Mouse (Mus musculus): ENCODE measurements around the gene Myl9.

Myl9 gene

GRCm38 (mm10) chr2:156763101-156763500, 12.1 kb upstream of the Myl9 start:
- in situ Hi-C loops (cut with MboI; ENCODE audit: unreplicated experiment in 2 of 2) = no loop called here

DNA sequence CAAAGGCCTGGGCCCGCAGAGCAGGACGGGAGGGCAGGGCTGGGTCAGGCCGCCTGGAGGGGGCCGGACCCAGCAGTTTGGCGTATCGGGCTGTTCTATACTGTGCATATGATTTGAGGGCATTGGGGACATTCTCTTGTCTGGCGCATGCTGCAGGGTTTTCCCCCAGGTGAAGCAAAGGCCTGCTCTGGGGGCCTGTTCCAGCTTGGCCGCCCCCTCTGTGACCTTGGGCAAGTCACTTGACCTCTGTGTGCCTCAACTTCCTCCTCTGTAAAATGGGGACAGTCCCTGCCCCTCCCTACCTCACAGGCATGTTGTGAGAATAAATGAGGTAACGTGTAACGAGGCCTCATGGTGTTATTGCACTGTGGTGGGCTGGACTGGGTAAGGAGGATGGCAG, 11.2 kb upstream of the Myl9 start:
- in situ Hi-C loops (cut with MboI; ENCODE audit: unreplicated experiment in 2 of 2) = no loop called here

- in situ Hi-C loops (cut with MboI; ENCODE audit: unreplicated experiment in 2 of 2) = no loop called here
Measured at GRCm38 (mm10) chr2:156764747-156765146, 10.5 kb upstream of the Myl9 start.

DNA sequence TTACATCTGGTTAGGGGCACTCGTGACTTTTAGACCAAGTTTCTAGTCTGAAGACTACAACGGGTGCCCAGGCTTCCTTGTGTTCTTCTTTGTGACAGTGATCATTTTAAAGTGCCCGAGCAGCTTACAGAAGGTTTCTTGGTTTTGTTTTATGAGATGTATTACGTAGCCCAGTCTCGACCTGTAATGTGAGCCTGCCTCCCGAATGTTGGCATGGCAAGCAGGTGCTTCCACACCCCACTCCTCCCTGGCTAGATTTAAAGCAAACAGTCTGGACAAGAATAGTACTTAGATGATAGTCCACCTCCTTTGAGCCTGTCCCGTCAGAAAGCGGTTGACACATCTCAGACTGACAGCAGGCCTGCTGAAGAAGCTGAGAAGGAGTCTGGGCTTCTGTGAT, 9.6 kb upstream of the Myl9 start:
- in situ Hi-C loops (cut with MboI; ENCODE audit: unreplicated experiment in 2 of 2) = no loop called here

- in situ Hi-C loops (cut with MboI; ENCODE audit: unreplicated experiment in 2 of 2) = no loop called here
Measured at GRCm38 (mm10) chr2:156766227-156767019, 8.8 kb upstream of the Myl9 start.

- in situ Hi-C loops (cut with MboI; ENCODE audit: unreplicated experiment in 2 of 2) = no loop called here
Measured at GRCm38 (mm10) chr2:156767108-156767507, 8.1 kb upstream of the Myl9 start.

GRCm38 (mm10) chr2:156769274-156769673, 5.9 kb upstream of the Myl9 start:
- in situ Hi-C loops (cut with MboI; ENCODE audit: unreplicated experiment in 2 of 2) = no loop called here

GRCm38 (mm10) chr2:156773470-156773869, 1.8 kb upstream of the Myl9 start:
- in situ Hi-C loops (cut with MboI; ENCODE audit: unreplicated experiment in 2 of 2) = no loop called here

GRCm38 (mm10) chr2:156774035-156774737, 1.0 kb upstream of the Myl9 start:
- in situ Hi-C loops (cut with MboI; ENCODE audit: unreplicated experiment in 2 of 2) = no loop called here

GRCm38 (mm10) chr2:156775455-156776435, 525 bp downstream of the Myl9 start:
- in situ Hi-C loops (cut with MboI; ENCODE audit: unreplicated experiment in 2 of 2) = loop anchor here in 1 of 2 experiments (5.0 kb wide), 1 partner anchor 53 kb away; no protein-coding TSS in a partner anchor

DNA sequence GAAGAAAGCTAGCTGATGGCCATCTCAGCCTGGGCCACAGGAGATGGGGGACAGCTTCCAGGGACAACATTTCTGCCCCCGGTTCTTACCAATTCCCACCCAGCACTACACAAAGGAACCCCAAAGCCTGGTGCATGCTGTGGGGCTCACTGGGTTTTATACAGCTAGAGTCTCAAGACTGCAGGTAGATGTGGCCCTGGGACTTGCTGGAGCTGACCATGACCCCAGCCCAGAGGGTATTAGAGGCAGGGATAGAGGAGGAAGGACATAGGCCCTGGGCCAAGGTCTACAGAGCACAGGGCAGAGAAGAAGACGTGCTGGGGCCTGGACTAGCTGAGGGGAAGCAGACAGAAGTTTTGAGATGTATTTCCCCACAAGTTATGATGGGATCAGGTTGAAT, 1.7 kb downstream of the Myl9 start:
- in situ Hi-C loops (cut with MboI; ENCODE audit: unreplicated experiment in 2 of 2) = loop anchor here in 1 of 2 experiments (5.0 kb wide), 1 partner anchor 55 kb away; no protein-coding TSS in a partner anchor

DNA sequence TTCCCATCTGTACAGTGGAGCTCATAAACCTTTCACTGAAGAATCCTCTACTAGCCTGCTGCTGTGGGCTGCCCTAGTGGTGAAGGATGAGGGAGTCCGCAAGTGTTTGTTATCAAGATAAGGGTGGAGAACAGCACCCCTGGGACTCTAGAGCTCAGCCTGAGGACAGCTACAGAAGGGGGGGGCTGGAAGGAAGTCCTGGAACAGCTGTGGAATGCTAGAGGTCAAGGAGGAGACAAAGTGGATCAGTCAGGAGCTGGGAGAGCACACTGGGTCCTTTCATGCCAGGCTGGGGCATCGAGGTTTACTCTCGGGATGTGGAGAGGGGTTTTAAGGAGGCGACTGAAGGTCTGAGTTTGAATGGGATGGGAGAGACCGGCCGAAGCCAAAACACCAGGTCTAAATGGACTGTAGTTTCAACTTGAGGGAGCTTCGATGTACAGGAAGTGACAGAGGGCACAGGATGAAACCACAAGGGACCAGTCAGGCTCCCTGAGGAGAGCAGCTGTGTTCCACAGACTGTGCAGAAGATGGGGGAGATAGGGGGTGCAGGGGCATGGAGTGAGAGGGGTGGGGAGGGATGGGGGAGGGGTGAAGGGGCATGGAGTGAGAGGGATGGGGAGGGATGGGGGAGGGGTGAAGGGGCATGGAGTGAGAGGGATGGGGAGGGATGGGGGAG, 2.2 kb downstream of the Myl9 start:
- in situ Hi-C loops (cut with MboI; ENCODE audit: unreplicated experiment in 2 of 2) = loop anchor here in 1 of 2 experiments (5.0 kb wide), 1 partner anchor 55 kb away; no protein-coding TSS in a partner anchor

GRCm38 (mm10) chr2:156778571-156778970, 3.4 kb downstream of the Myl9 start:
- in situ Hi-C loops (cut with MboI; ENCODE audit: unreplicated experiment in 2 of 2) = loop anchor here in 1 of 2 experiments (5.0 kb wide), 1 partner anchor 56 kb away; no protein-coding TSS in a partner anchor

GRCm38 (mm10) chr2:156779036-156779435, 3.8 kb downstream of the Myl9 start:
- in situ Hi-C loops (cut with MboI; ENCODE audit: unreplicated experiment in 2 of 2) = loop anchor here in 1 of 2 experiments (5.0 kb wide), 1 partner anchor 57 kb away; no protein-coding TSS in a partner anchor

- in situ Hi-C loops (cut with MboI; ENCODE audit: unreplicated experiment in 2 of 2) = loop anchor here in 1 of 2 experiments (5.0 kb wide), 1 partner anchor 57 kb away; no protein-coding TSS in a partner anchor
Measured at GRCm38 (mm10) chr2:156779488-156779887, 4.3 kb downstream of the Myl9 start.

DNA sequence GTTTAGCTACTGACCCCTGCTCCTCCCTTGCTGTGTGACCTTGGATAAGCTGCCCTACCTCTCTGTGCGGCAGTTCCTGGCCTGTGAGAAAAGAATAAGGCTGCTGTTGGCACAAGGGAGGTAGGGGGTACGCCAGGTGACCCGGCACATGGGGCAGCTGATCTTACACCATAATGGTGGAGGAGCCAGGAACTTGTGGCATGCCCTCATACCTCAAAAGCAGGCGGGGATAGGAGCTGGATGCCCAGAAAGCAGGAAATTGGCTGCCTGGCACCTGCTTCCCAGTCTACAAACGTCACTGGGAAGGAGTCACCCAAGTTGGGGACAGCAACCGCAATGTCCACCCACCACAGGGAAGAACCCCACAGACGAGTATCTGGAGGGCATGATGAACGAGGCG, 4.9 kb downstream of the Myl9 start:
- in situ Hi-C loops (cut with MboI; ENCODE audit: unreplicated experiment in 2 of 2) = loop anchor here in 1 of 2 experiments (10.0 kb wide), 2 partner anchors 215 to 315 kb away; partner anchors contain the start of gene Ndrg3

DNA sequence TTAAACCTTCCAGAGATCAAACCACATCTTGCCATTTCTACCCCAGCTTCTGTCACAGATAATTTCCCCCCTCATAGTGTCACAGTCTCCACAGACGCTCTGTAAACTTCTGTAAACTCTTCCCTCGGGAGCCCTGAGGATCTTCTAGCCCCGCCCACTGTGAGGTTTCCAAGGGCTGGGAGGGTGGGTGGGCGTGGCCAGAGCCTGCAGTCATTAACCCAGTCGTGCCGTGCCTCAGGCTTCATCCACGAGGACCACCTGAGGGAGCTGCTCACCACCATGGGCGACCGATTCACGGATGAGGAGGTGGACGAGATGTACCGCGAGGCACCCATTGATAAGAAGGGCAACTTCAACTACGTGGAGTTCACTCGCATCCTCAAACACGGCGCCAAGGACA, 5.5 kb downstream of the Myl9 start:
- in situ Hi-C loops (cut with MboI; ENCODE audit: unreplicated experiment in 2 of 2) = loop anchor here in 1 of 2 experiments (10.0 kb wide), 2 partner anchors 214 to 314 kb away; partner anchors contain the start of gene Ndrg3

GRCm38 (mm10) chr2:156781281-156781680, 6.1 kb downstream of the Myl9 start:
- in situ Hi-C loops (cut with MboI; ENCODE audit: unreplicated experiment in 2 of 2) = loop anchor here in 1 of 2 experiments (10.0 kb wide), 2 partner anchors 214 to 314 kb away; partner anchors contain the start of gene Ndrg3

- in situ Hi-C loops (cut with MboI; ENCODE audit: unreplicated experiment in 2 of 2) = loop anchor here in 1 of 2 experiments (10.0 kb wide), 2 partner anchors 213 to 313 kb away; partner anchors contain the start of gene Ndrg3
Measured at GRCm38 (mm10) chr2:156781836-156782480, 6.7 kb downstream of the Myl9 start.

All from v-Abl transformed pro-B cells (cell line).